Mouse (Mus musculus): ENCODE measurements around the gene Pde4d. TPM values are rescaled to one million over a fixed set of nuclear protein-coding genes. Genes with fewer than 3 reads are reported as not detected.

The Pde4d gene
- polyA plus RNA-seq, 1 experiment from 2014 or later: 13.0 TPM

- Histone ChIP-seq H3K9me3 (ENCODE audit: control insufficient read depth, low read length) (no peaks in the 10 kb centered on the region), H3K27ac (replicated peaks) (no peak overlapping the region), H3K4me2 (replicated peaks; ENCODE audit: low read depth) (no peak overlapping the region), H3K27me3 (ENCODE audit: control insufficient read depth, insufficient read depth, low read length) (no peaks in the 10 kb centered on the region), H3K36me3 (ENCODE audit: control insufficient read depth, insufficient read depth, low read length) (no peaks in the 10 kb centered on the region), H3K4me1 (replicated peaks; ENCODE audit: control insufficient read depth, insufficient read depth) (no peaks in the 10 kb centered on the region), H3K9ac (ENCODE audit: low read length) (no peak overlapping the region), H3K4me3 (ENCODE audit: low read depth, low read length) (no peak overlapping the region)
- TF ChIP-seq CTCF (IDR thresholded peaks at IDR 0.05; ENCODE audit: low read depth): no peak
- TF ChIP-seq EP300 (optimal IDR thresholded peaks at IDR 0.05): no peak
- WGBS: 73% methylated on average over 7 of the region's 7 CpGs
- DNase-seq (ENCODE audit: low spot score): no peak
- ATAC-seq (ENCODE audit: low FRiP score, low TSS enrichment): no peak
Observed at GRCm38 (mm10) chr13:109774791-109775190, 1325.0 kb downstream of the Pde4d start.

GRCm38 (mm10) chr13:109775197-109775596 is 1325.4 kb downstream of the Pde4d start:
- no peaks in the 10 kb centered on the region for H3K9me3 ChIP-seq (ENCODE audit: control insufficient read depth, low read length)
- H3K9ac ChIP-seq (ENCODE audit: low read length): no peak overlapping the region
- no peak overlapping the region for H3K27ac ChIP-seq (replicated peaks)
- H3K36me3 ChIP-seq (ENCODE audit: control insufficient read depth, insufficient read depth, low read length): no peaks in the 10 kb centered on the region
- H3K27me3 ChIP-seq (ENCODE audit: control insufficient read depth, insufficient read depth, low read length): no peaks in the 10 kb centered on the region
- H3K4me2 ChIP-seq (replicated peaks; ENCODE audit: low read depth): no peak overlapping the region
- no peaks in the 10 kb centered on the region for H3K4me1 ChIP-seq (replicated peaks; ENCODE audit: control insufficient read depth, insufficient read depth)
- DNase-seq (ENCODE audit: low spot score): no peak
- H3K4me3 ChIP-seq (ENCODE audit: low read depth, low read length): no peak overlapping the region
- no peak for TF ChIP-seq EP300 (optimal IDR thresholded peaks at IDR 0.05)
- no peak for TF ChIP-seq CTCF (IDR thresholded peaks at IDR 0.05; ENCODE audit: low read depth)
- WGBS: 64% methylated on average over 5 of the region's 5 CpGs
- no peak for ATAC-seq (ENCODE audit: low FRiP score, low TSS enrichment)

GRCm38 (mm10) chr13:109776116-109776515 is 1326.4 kb downstream of the Pde4d start:
- H3K4me3 ChIP-seq (ENCODE audit: low read depth, low read length): no peak overlapping the region
- WGBS: 4% methylated on average over 11 of the region's 11 CpGs
- no peak overlapping the region for H3K27ac ChIP-seq (replicated peaks)
- H3K9ac ChIP-seq (ENCODE audit: low read length): no peak overlapping the region
- TF ChIP-seq EP300 (optimal IDR thresholded peaks at IDR 0.05) (no peak), CTCF (IDR thresholded peaks at IDR 0.05; ENCODE audit: low read depth) (peak; percentile 97)
- H3K4me1 ChIP-seq (replicated peaks; ENCODE audit: control insufficient read depth, insufficient read depth): no peaks in the 10 kb centered on the region
- H3K27me3 ChIP-seq (ENCODE audit: control insufficient read depth, insufficient read depth, low read length): no peaks in the 10 kb centered on the region
- peak; percentile 91 for ATAC-seq (ENCODE audit: low FRiP score, low TSS enrichment)
- no peaks in the 10 kb centered on the region for H3K9me3 ChIP-seq (ENCODE audit: control insufficient read depth, low read length)
- H3K4me2 ChIP-seq (replicated peaks; ENCODE audit: low read depth): peak overlapping the region; percentile 35
- H3K36me3 ChIP-seq (ENCODE audit: control insufficient read depth, insufficient read depth, low read length): no peaks in the 10 kb centered on the region
- DNase-seq (ENCODE audit: low spot score): peak; percentile 92

- H3K9me3 ChIP-seq (ENCODE audit: control insufficient read depth, low read length): no peaks in the 10 kb centered on the region
- no peak overlapping the region for H3K27ac ChIP-seq (replicated peaks)
- H3K9ac ChIP-seq (ENCODE audit: low read length): no peak overlapping the region
- no peak overlapping the region for H3K4me2 ChIP-seq (replicated peaks; ENCODE audit: low read depth)
- no peak for TF ChIP-seq EP300 (optimal IDR thresholded peaks at IDR 0.05)
- TF ChIP-seq CTCF (IDR thresholded peaks at IDR 0.05; ENCODE audit: low read depth): no peak
- no peaks in the 10 kb centered on the region for H3K36me3 ChIP-seq (ENCODE audit: control insufficient read depth, insufficient read depth, low read length)
- DNase-seq (ENCODE audit: low spot score) (no peak), ATAC-seq (ENCODE audit: low FRiP score, low TSS enrichment) (no peak)
- no peaks in the 10 kb centered on the region for H3K27me3 ChIP-seq (ENCODE audit: control insufficient read depth, insufficient read depth, low read length)
- WGBS: 48% methylated on average over 3 of the region's 3 CpGs
- H3K4me1 ChIP-seq (replicated peaks; ENCODE audit: control insufficient read depth, insufficient read depth): no peaks in the 10 kb centered on the region
- no peak overlapping the region for H3K4me3 ChIP-seq (ENCODE audit: low read depth, low read length)
Observed at GRCm38 (mm10) chr13:109776995-109777394, 1327.2 kb downstream of the Pde4d start.

- H3K27me3 ChIP-seq (ENCODE audit: control insufficient read depth, insufficient read depth, low read length): no peaks in the 10 kb centered on the region
- no peak for TF ChIP-seq CTCF (IDR thresholded peaks at IDR 0.05; ENCODE audit: low read depth)
- no peaks in the 10 kb centered on the region for H3K4me1 ChIP-seq (replicated peaks; ENCODE audit: control insufficient read depth, insufficient read depth)
- H3K9ac ChIP-seq (ENCODE audit: low read length): no peak overlapping the region
- no peak overlapping the region for H3K4me2 ChIP-seq (replicated peaks; ENCODE audit: low read depth)
- DNase-seq (ENCODE audit: low spot score) (no peak), ATAC-seq (ENCODE audit: low FRiP score, low TSS enrichment) (no peak)
- 90% methylated on average over 5 of the region's 5 CpGs for WGBS
- no peak overlapping the region for H3K27ac ChIP-seq (replicated peaks)
- H3K9me3 ChIP-seq (ENCODE audit: control insufficient read depth, low read length): no peaks in the 10 kb centered on the region
- H3K36me3 ChIP-seq (ENCODE audit: control insufficient read depth, insufficient read depth, low read length): no peaks in the 10 kb centered on the region
- H3K4me3 ChIP-seq (ENCODE audit: low read depth, low read length): no peak overlapping the region
Observed at GRCm38 (mm10) chr13:109777441-109777840, 1327.7 kb downstream of the Pde4d start.

GRCm38 (mm10) chr13:109778297-109778835 is 1328.6 kb downstream of the Pde4d start:
- Histone ChIP-seq H3K9ac (ENCODE audit: low read length) (no peak overlapping the region), H3K27ac (replicated peaks) (no peak overlapping the region), H3K9me3 (ENCODE audit: control insufficient read depth, low read length) (no peaks in the 10 kb centered on the region), H3K4me1 (replicated peaks; ENCODE audit: control insufficient read depth, insufficient read depth) (no peaks in the 10 kb centered on the region), H3K4me3 (ENCODE audit: low read depth, low read length) (no peak overlapping the region), H3K36me3 (ENCODE audit: control insufficient read depth, insufficient read depth, low read length) (no peaks in the 10 kb centered on the region), H3K4me2 (replicated peaks; ENCODE audit: low read depth) (no peak overlapping the region), H3K27me3 (ENCODE audit: control insufficient read depth, insufficient read depth, low read length) (no peaks in the 10 kb centered on the region)
- ATAC-seq (ENCODE audit: low FRiP score, low TSS enrichment) (no peak), DNase-seq (ENCODE audit: low spot score) (no peak)
- TF ChIP-seq EP300 (optimal IDR thresholded peaks at IDR 0.05) (no peak), CTCF (IDR thresholded peaks at IDR 0.05; ENCODE audit: low read depth) (no peak)
- WGBS: 73% methylated on average over 9 of the region's 9 CpGs

Measured in stomach, postnatal 0 days (tissue).